Mouse (Mus musculus): Measurements from ENCODE around the gene Stx5a.

GRCm38 (mm10) chr19:8738911-8739310 lies 2.3 kb upstream of the Stx5a start:
- TF ChIP-seq CTCF (IDR thresholded peaks at IDR 0.05; ENCODE audit: control insufficient read depth, insufficient read depth, low read length) (no peak), POLR2A (IDR thresholded peaks at IDR 0.05; ENCODE audit: borderline replicate concordance, control insufficient read depth, low read depth, low read length) (no peak)

All from bone marrow, adult 2 months (tissue).